Comparison of ENCODE assay signal across 8 mouse cellular contexts in the genomic region with DNA sequence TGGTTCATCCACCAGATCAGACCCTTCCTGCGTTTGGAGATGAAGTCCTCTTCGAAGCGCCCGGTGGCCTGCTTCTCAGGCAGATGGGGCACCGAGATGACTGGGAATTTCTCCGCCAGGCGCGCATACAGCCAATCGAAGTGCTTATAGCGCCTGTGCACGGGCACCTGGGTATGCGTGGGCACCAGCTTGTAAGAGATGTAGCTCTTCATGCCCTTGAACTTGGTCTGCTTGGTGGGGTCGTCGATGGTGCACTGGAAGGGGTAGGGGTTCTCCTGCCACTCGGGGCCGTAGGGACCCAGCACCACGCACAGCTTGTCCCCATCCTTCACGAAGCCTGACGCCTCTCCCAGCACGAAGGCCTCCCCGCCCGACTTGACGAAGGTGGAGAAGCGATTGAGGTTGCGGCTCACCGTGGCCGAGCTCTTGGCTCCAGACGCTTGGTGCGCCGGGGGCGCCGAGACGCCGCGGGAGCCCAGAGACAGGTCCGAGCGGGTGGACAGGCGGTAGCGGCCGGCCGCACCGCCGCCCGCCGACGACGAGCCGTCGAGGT. TPM values are rescaled to one million over a fixed set of nuclear protein-coding genes. Genes with fewer than 3 reads are reported as not detected.
DNase-seq lines count a peak whose midpoint lies in the region; ATAC-seq and TF ChIP-seq lines count a peak whose summit lies in the region.

No protein-coding gene starts in this region.

- peaks cover 2% of the 10 kb centered on the region; the same call in 1 of the 2 replicates for H3K4me1 ChIP-seq in bone marrow, adult 2 months (ENCODE audit: control insufficient read depth, insufficient read depth, low read length)
- H3K4me1 ChIP-seq in forebrain, embryonic 14.5 days (ENCODE audit: control insufficient read depth, insufficient read depth, low read length), result peaks cover 41% of the 10 kb centered on the region

- DNase-seq in left cerebral cortex, adult 2 months (ENCODE audit: extremely low spot score in 1 of 2, low spot score in 2 of 2), result peak in 1 of 2 experiments; percentile 45
- DNase-seq in left cerebral cortex, adult 18-20 months (ENCODE audit: low spot score in 2 of 2), result no peak
- no peak for DNase-seq in forebrain, embryonic 14.5 days (ENCODE audit: low spot score)
- peak; percentile 41 to 53 for DNase-seq in kidney, postnatal 4 days
- peak; percentile 52 for DNase-seq in naive thymus-derived CD4-positive, alpha-beta T cell, adult 2 months (ENCODE audit: low read depth)
- no peak for DNase-seq in natural killer cell, adult 2 months (ENCODE audit: low spot score in 2 of 2)

- no peaks in the 10 kb centered on the region for H3K27me3 ChIP-seq in forebrain, embryonic 14.5 days (replicated peaks; ENCODE audit: control insufficient read depth, insufficient read depth, low read length)

- H3K9me3 ChIP-seq in forebrain, embryonic 14.5 days (replicated peaks; ENCODE audit: control insufficient read depth, low read length), result no peaks in the 10 kb centered on the region

- peak; percentile 14; the same call in 1 of the 2 replicates for TF ChIP-seq POLR2A in bone marrow, adult 2 months (IDR thresholded peaks at IDR 0.05; ENCODE audit: borderline replicate concordance, control insufficient read depth, low read depth, low read length)

- no peak for ATAC-seq in forebrain, embryonic 14.5 days
- ATAC-seq in monocyte, adult 5-6 weeks (replicated peaks; ENCODE audit: insufficient number of reproducible peaks, low FRiP score, low TSS enrichment, poor library complexity, severe bottlenecking), result no peak

- peak overlapping the region; percentile 96 for H3K27ac ChIP-seq in left cerebral cortex, adult 2 months
- H3K27ac ChIP-seq in bone marrow, adult 2 months (ENCODE audit: control insufficient read depth, insufficient read depth, low read depth, low read length, poor library complexity), result peak overlapping the region; percentile 92
- H3K27ac ChIP-seq in forebrain, embryonic 14.5 days (ENCODE audit: low read depth, low read length), result peak overlapping the region; percentile 90

- peak overlapping the region; percentile 82 for H3K4me3 ChIP-seq in left cerebral cortex, adult 2 months
- peak overlapping the region; percentile 94 for H3K4me3 ChIP-seq in bone marrow, adult 2 months (replicated peaks; ENCODE audit: control insufficient read depth, low read depth, low read length)
- peak overlapping the region; percentile 78 for H3K4me3 ChIP-seq in forebrain, embryonic 14.5 days (ENCODE audit: low read depth, low read length)

- TF ChIP-seq CTCF in left cerebral cortex, adult 2 months (IDR thresholded peaks at IDR 0.05), result no peak
- no peak for TF ChIP-seq CTCF in bone marrow, adult 2 months (IDR thresholded peaks at IDR 0.05; ENCODE audit: control insufficient read depth, insufficient read depth, low read length)

- H3K4me2 ChIP-seq in forebrain, embryonic 14.5 days (ENCODE audit: low read length), result peak overlapping the region; percentile 88

- intact Hi-C loops in left cerebral cortex, adult 2 months (cut with DNase I), result loop anchor here (2.0 to 5.0 kb wide), 5 partner anchors 103 to 570 kb away; a partner anchor contains a TSS

- no peaks in the 10 kb centered on the region for H3K36me3 ChIP-seq in forebrain, embryonic 14.5 days (ENCODE audit: control insufficient read depth, insufficient read depth, low read length)

- H3K9ac ChIP-seq in forebrain, embryonic 14.5 days (ENCODE audit: low read length), result peak overlapping the region; percentile 92

- WGBS in bone marrow, adult 2 months, result 19% methylated on average over 49 of the region's 49 CpGs
- 11% methylated on average over 48 of the region's 49 CpGs for WGBS in forebrain, embryonic 14.5 days

RNA-seq across cellular contexts. Expression of a gene that starts 0.9 kb away (rescaled TPM):
- 10 to 100 TPM; 22.6 to 22.8 TPM for total RNA-seq in left cerebral cortex, adult 2 months (2021)
- total RNA-seq in left cerebral cortex, adult 18-20 months (2021), result 10 to 100 TPM; 22.3 TPM
- 9.0 and 22.1 TPM in 2 replicates for polyA plus RNA-seq in bone marrow, adult 2 months (2011; ENCODE audit: insufficient read depth, insufficient read length, low replicate concordance, missing spikeins)
- polyA plus RNA-seq in forebrain, embryonic 14.5 days (2014; fragmentation: Nextera tagmentation; extraction: Ambion mirVana), result 12.1 and 12.2 TPM in 2 replicates
- 88.0 to 99.7 TPM (median 95.7 TPM) in 3 replicates for total RNA-seq in monocyte, adult 5-6 weeks (2017)

RNA-seq across cellular contexts. Expression of a gene that starts 46.1 kb away (rescaled TPM):
- total RNA-seq in left cerebral cortex, adult 2 months (2021), result 1 to 10 TPM; 6.6 to 8.1 TPM
- 1 to 10 TPM; 5.1 to 8.5 TPM for total RNA-seq in left cerebral cortex, adult 18-20 months (2021)
- polyA plus RNA-seq in bone marrow, adult 2 months (2011; ENCODE audit: insufficient read depth, insufficient read length, low replicate concordance, missing spikeins), result not detected in 2 replicates
- 1.1 TPM in 1 of 2 replicates, not detected in the other for polyA plus RNA-seq in forebrain, embryonic 14.5 days (2014; fragmentation: Nextera tagmentation; extraction: Ambion mirVana)
- not detected in 3 replicates for total RNA-seq in monocyte, adult 5-6 weeks (2017)

Comparison
In these comparisons a context has a peak if more than half of its experiments do, and no peak if none do; other contexts are left out.
1. DNase-seq: peak in kidney, postnatal 4 days (2 of 2) and naive thymus-derived CD4-positive, alpha-beta T cell, adult 2 months (single experiment); none in left cerebral cortex, adult 18-20 months (0 of 2), forebrain, embryonic 14.5 days (single experiment) and natural killer cell, adult 2 months (0 of 2).
2. Peak in every context shown above with its lines, with median percentiles within 50 percentile points of each other: H3K27ac ChIP-seq and H3K4me3 ChIP-seq.